Mouse (Mus musculus) liver, embryonic 12.5 days (tissue): ENCODE measurements around the gene Gm48551. TPM values are rescaled to one million over a fixed set of nuclear protein-coding genes. Genes with fewer than 3 reads are reported as not detected.

Experiments
- microRNA-seq: library from miRNA; unstranded; fragments of <30 nt; microRNA quantifications from one replicate; pipeline ENCODE4, GENCODE M21; 2017
- polyA plus RNA-seq: library from polyadenylated mRNA; unstranded; fragments of >200 nt; fragmentation: Nextera tagmentation; extraction: Ambion mirVana; gene quantifications from 2 replicates; pipeline ENCODE4 v1.2.1, GENCODE M21; 2016

Gm48551 gene
- polyA plus RNA-seq, 1 experiment from 2014 or later = 0.68 TPM

Small RNA genes lying within 50 kb of the gene (microRNA-seq; reads per million reads assigned to microRNA genes)
- gene Mir1191b (not detected), gene Mir6913 (not detected)

Other genes starting within 250 kb of the Gm48551 start
- gene Zbtb7a, start 249.2 kb upstream of the Gm48551 start, polyA plus RNA-seq = 74.0 and 76.0 TPM in 2 replicates
- 28.9 and 29.7 TPM in 2 replicates for gene Pias4, start 216.5 kb upstream of the Gm48551 start, polyA plus RNA-seq
- gene Eef2, start 207.8 kb upstream of the Gm48551 start, polyA plus RNA-seq = 440 and 450 TPM in 2 replicates
- 41.7 TPM in 2 replicates for gene Dapk3, start 201.5 kb upstream of the Gm48551 start, polyA plus RNA-seq
- not detected in 2 replicates for gene 4930442H23Rik, start 200.6 kb upstream of the Gm48551 start, polyA plus RNA-seq
- gene Nmrk2, start 182.4 kb upstream of the Gm48551 start, polyA plus RNA-seq = not detected in 2 replicates
- gene Atcay, start 153.6 kb upstream of the Gm48551 start, polyA plus RNA-seq = 0.05 and 0.06 TPM in 2 replicates
- gene Zfr2, start 151.3 kb upstream of the Gm48551 start, polyA plus RNA-seq = 1.1 and 1.2 TPM in 2 replicates
- 2.0 and 2.2 TPM in 2 replicates for gene Matk, start 131.5 kb upstream of the Gm48551 start, polyA plus RNA-seq
- gene Mrpl54, start 117.5 kb upstream of the Gm48551 start, polyA plus RNA-seq = 152 and 156 TPM in 2 replicates
- 27.3 and 30.4 TPM in 2 replicates for gene Apba3, start 117.5 kb upstream of the Gm48551 start, polyA plus RNA-seq
- gene Tjp3, start 92.9 kb upstream of the Gm48551 start, polyA plus RNA-seq = 1.1 and 1.3 TPM in 2 replicates
- gene Pip5k1c, start 91.5 kb upstream of the Gm48551 start, polyA plus RNA-seq = 27.8 and 29.0 TPM in 2 replicates
- 52.9 and 55.1 TPM in 2 replicates for gene Cactin, start 63.4 kb upstream of the Gm48551 start, polyA plus RNA-seq
- gene Tbxa2r, start 55.7 kb upstream of the Gm48551 start, polyA plus RNA-seq = 6.7 and 7.0 TPM in 2 replicates
- gene Gipc3, start 41.2 kb upstream of the Gm48551 start, polyA plus RNA-seq = 0.04 TPM in 1 of 2 replicates, not detected in the other
- 39.9 and 47.1 TPM in 2 replicates for gene Hmg20b, start 34.0 kb upstream of the Gm48551 start, polyA plus RNA-seq
- gene Mfsd12, start 27.0 kb upstream of the Gm48551 start, polyA plus RNA-seq = 20.8 and 21.0 TPM in 2 replicates
- 1.4 TPM in 2 replicates for gene 4930404N11Rik, start 18.6 kb upstream of the Gm48551 start, polyA plus RNA-seq
- 93.8 and 100 TPM in 2 replicates for gene Fzr1, start 6.0 kb upstream of the Gm48551 start, polyA plus RNA-seq
- 70.0 and 74.5 TPM in 2 replicates for gene Dohh, start within 50 bp of the Gm48551 start, polyA plus RNA-seq
- gene Gm48552, start 4.5 kb downstream of the Gm48551 start, polyA plus RNA-seq = 0.71 and 0.98 TPM in 2 replicates
- gene Smim24, start 8.6 kb downstream of the Gm48551 start, polyA plus RNA-seq = 1.8 TPM in 2 replicates
- gene Nfic, start 71.2 kb downstream of the Gm48551 start, polyA plus RNA-seq = 10.1 and 10.2 TPM in 2 replicates
- gene Celf5, start 98.2 kb downstream of the Gm48551 start, polyA plus RNA-seq = 0.05 and 0.06 TPM in 2 replicates
- gene Ncln, start 111.9 kb downstream of the Gm48551 start, polyA plus RNA-seq = 59.9 and 62.7 TPM in 2 replicates
- 3.1 and 3.3 TPM in 2 replicates for gene S1pr4, start 115.7 kb downstream of the Gm48551 start, polyA plus RNA-seq
- gene Gna15, start 139.8 kb downstream of the Gm48551 start, polyA plus RNA-seq = 7.0 and 7.3 TPM in 2 replicates
- 27.7 and 28.3 TPM in 2 replicates for gene Gna11, start 160.7 kb downstream of the Gm48551 start, polyA plus RNA-seq
- 263 and 270 TPM in 2 replicates for gene Aes, start 175.0 kb downstream of the Gm48551 start, polyA plus RNA-seq
- gene Tle2, start 190.1 kb downstream of the Gm48551 start, polyA plus RNA-seq = 4.8 and 5.1 TPM in 2 replicates
- gene Tle6, start 216.6 kb downstream of the Gm48551 start, polyA plus RNA-seq = 8.1 and 12.1 TPM in 2 replicates
- gene BC025920, start 221.8 kb downstream of the Gm48551 start, polyA plus RNA-seq = 0.46 and 0.78 TPM in 2 replicates
- 12.7 and 14.7 TPM in 2 replicates for gene Sirt6, start 243.3 kb downstream of the Gm48551 start, polyA plus RNA-seq
- 3.8 and 4.5 TPM in 2 replicates for gene Ankrd24, start 244.1 kb downstream of the Gm48551 start, polyA plus RNA-seq